Mouse (Mus musculus) heart, embryonic 12.5 days (tissue): Measurements from ENCODE around the gene Parpbp. TPM values are rescaled to one million over a fixed set of nuclear protein-coding genes. Genes with fewer than 3 reads are reported as not detected.

ENCODE experiments used
- ATAC-seq: fragments of 200-750 bp; cut with Nextera tagmentation; 2 replicates; pipeline ENCODE4 v1.8.0; 2017; ENCODE audit warnings: moderate TSS enrichment, moderate library complexity; ENCODE audit not compliant: insufficient number of reproducible peaks, low FRiP score
- H3K27ac ChIP-seq: fragments of 300-500 bp; sonication (generic); 2 replicates; pipeline ENCODE4 v1.5.1; 2016; ENCODE audit warnings: mild to moderate bottlenecking, moderate library complexity; ENCODE audit not compliant: poor library complexity, severe bottlenecking
- H3K27me3 ChIP-seq: fragments of 300-500 bp; sonication (generic); replicated peaks from 2 replicates; pipeline ENCODE4 v1.6.1; 2016; ENCODE audit warnings: mild to moderate bottlenecking, moderate library complexity
- H3K36me3 ChIP-seq: fragments of 300-500 bp; sonication (generic); 2 replicates; pipeline ENCODE4 v1.6.1; 2016; ENCODE audit warnings: mild to moderate bottlenecking, moderate library complexity
- H3K4me1 ChIP-seq: fragments of 300-500 bp; sonication (generic); replicated peaks from 2 replicates; pipeline ENCODE4 v1.6.1; 2016; ENCODE audit warnings: mild to moderate bottlenecking
- H3K4me2 ChIP-seq: fragments of 300-500 bp; sonication (generic); 2 replicates; pipeline ENCODE4 v1.6.1; 2016; ENCODE audit warnings: mild to moderate bottlenecking, moderate library complexity
- H3K4me3 ChIP-seq: fragments of 300-500 bp; sonication (generic); 2 replicates; pipeline ENCODE4 v1.5.1; 2016; ENCODE audit warnings: mild to moderate bottlenecking
- H3K9ac ChIP-seq: fragments of 300-500 bp; sonication (generic); 2 replicates; pipeline ENCODE4 v1.6.1; 2016; ENCODE audit warnings: mild to moderate bottlenecking, moderate library complexity
- H3K9me3 ChIP-seq: fragments of 300-500 bp; sonication (generic); replicated peaks from 2 replicates; pipeline ENCODE4 v1.6.1; 2016; ENCODE audit warnings: mild to moderate bottlenecking, moderate library complexity
- WGBS: fragments of 180-500 bp; shearing (Covaris S2); methylation state at CpG from one replicate; pipeline ENCODE4 v1.1.7; 2016; 5-methylcytosine and 5-hydroxymethylcytosine counted together
- polyA plus RNA-seq: library from polyadenylated mRNA; unstranded; fragments of >200 nt; fragmentation: Nextera tagmentation; extraction: Ambion mirVana; gene quantifications from 2 replicates; pipeline ENCODE4 v1.2.1, GENCODE M21; 2016

Gene Parpbp
- polyA plus RNA-seq, 1 experiment from 2014 or later = 14.1 TPM

DNA sequence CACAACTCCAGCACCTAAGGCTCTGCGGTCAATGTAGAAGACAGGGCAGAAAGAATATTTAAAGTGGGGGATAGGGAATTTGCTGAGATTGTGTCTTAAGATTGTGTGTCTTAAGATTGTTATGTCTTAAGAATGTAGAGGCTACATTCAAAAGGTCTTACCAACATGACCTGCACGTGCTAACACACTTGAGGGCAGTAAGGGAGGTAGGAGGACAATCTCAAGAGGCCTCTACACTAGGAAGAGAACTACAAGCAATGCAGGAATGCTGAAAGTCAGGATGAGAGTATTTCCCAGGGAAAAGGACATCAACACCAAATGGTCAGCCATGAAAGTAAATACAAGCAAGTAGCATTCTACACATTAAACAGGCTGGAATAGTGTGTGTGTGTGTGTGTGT lies 40.6 kb downstream of the Parpbp start:
- ATAC-seq = no peak
- WGBS = 95% methylated on average over 2 of the region's 2 CpGs
- Histone ChIP-seq H3K4me1 (no peaks in the 10 kb centered on the region), H3K9me3 (no peaks in the 10 kb centered on the region), H3K4me2 (no peak overlapping the region), H3K27me3 (no peaks in the 10 kb centered on the region), H3K9ac (no peak overlapping the region), H3K4me3 (no peak overlapping the region), H3K36me3 (peaks cover 9% of the 10 kb centered on the region), H3K27ac (no peak overlapping the region)

DNA sequence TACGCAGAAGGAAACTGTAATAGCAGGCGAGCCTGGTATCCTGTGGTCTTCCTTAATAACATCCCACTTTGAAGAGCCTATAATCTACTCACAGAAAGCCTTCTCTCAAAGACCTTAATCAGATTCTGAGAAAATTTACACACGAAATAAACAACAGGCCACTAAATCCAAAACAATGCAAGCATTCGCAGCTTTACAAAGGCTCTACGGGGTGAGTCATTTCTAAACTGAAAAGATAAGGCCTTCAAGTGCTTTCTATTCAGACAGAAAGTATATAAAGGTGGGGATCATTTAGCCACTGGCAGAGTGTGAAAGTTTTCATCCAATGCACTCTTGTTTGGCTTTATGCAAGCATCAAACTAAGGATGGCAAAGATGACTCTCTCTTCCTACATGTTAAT lies 56.0 kb downstream of the Parpbp start, which contains the start of gene Pmch:
Pmch (plus strand) TSS at position 301 of the 400 bp plus-strand sequence.
- Histone ChIP-seq H3K27me3 (no peaks in the 10 kb centered on the region), H3K9ac (no peak within 1 kb of the TSS)
- 67% methylated on average over 5 of the region's 5 CpGs for WGBS

DNA sequence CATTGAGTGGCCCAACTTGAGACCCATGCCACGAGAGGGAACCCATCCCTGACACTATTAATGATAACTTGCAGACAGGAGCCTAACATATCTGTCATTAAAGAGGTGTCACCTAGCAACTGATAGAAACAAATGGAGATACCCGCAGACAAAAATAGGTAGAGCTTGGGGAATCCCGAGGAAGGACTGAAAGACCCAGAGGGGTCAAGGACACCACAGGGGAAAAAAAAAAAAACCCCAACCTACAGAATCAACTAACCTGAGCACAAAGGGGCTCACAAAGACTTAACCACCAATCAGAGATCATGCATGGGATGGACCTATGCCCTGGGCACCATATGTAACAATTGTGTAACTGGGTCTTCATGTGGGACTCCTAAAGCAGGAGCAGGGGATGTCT lies 79.4 kb downstream of the Parpbp start:
- H3K36me3 ChIP-seq = no peaks in the 10 kb centered on the region
- H3K9ac ChIP-seq = no peak overlapping the region
- H3K4me2 ChIP-seq = no peak overlapping the region
- no peak for ATAC-seq
- no peaks in the 10 kb centered on the region for H3K27me3 ChIP-seq
- 49% methylated on average over 3 of the region's 3 CpGs for WGBS
- H3K4me1 ChIP-seq = no peaks in the 10 kb centered on the region
- H3K27ac ChIP-seq = no peak overlapping the region
- H3K9me3 ChIP-seq = no peaks in the 10 kb centered on the region
- H3K4me3 ChIP-seq = no peak overlapping the region

More for the DNA sequence above, 56.0 kb downstream of the Parpbp start, which contains the start of gene Pmch:
- H3K4me2 ChIP-seq = no peak within 1 kb of the TSS
- no peaks in the 10 kb centered on the region for H3K9me3 ChIP-seq
- H3K4me1 ChIP-seq = no peaks in the 10 kb centered on the region
- H3K36me3 ChIP-seq = peaks cover 13% of the 10 kb centered on the region; the same call in 1 of the 2 replicates
- ATAC-seq = no peak
- H3K4me3 ChIP-seq = no peak within 1 kb of the TSS
- no peak within 1 kb of the TSS for H3K27ac ChIP-seq

DNA sequence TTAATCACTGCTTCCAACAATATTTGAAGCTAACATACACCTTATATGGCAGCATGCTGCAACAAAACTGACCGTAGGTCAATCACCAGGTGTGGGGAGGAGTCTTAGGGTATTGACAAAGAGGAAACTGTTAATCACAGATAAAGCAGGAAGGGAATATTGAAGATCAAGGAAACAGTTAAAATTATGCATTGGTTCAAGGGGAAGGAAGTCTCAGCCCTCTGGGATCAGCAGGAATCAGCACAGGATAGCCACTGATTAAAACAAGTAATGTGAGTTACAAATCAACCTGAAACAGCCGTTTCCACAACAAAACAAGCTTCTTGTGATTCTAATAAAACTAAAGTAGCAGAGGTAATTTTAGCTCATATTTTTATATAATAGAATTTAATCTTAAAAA lies 81.9 kb downstream of the Parpbp start:
- no peaks in the 10 kb centered on the region for H3K9me3 ChIP-seq
- ATAC-seq = no peak
- no peak overlapping the region for H3K4me2 ChIP-seq
- H3K36me3 ChIP-seq = no peaks in the 10 kb centered on the region
- 50% methylated on average over 2 of the region's 2 CpGs for WGBS
- no peak overlapping the region for H3K27ac ChIP-seq
- H3K4me1 ChIP-seq = no peaks in the 10 kb centered on the region
- no peak overlapping the region for H3K4me3 ChIP-seq
- H3K9ac ChIP-seq = no peak overlapping the region
- H3K27me3 ChIP-seq = no peaks in the 10 kb centered on the region

DNA sequence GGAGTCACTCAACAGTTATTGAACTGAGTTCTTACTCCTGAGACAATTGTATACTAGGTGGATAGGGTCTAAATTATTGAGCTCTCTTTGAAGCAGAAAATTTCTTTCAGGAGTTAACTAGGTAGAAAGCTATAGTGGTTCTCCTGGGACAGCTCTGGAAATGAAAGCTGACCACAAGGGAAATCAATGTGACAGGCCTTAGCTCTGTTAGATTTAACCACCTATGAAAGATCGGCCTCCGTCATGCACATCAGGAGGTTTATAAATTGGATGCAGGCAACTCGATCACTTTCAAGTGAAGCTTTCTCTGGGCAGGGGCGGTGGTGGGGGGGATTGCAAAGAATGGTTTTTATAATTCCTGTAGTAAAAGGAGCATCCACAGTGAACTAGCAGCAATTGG lies 83.3 kb downstream of the Parpbp start:
- Histone ChIP-seq H3K4me2 (no peak overlapping the region), H3K9ac (no peak overlapping the region)
- no peak for ATAC-seq

DNA sequence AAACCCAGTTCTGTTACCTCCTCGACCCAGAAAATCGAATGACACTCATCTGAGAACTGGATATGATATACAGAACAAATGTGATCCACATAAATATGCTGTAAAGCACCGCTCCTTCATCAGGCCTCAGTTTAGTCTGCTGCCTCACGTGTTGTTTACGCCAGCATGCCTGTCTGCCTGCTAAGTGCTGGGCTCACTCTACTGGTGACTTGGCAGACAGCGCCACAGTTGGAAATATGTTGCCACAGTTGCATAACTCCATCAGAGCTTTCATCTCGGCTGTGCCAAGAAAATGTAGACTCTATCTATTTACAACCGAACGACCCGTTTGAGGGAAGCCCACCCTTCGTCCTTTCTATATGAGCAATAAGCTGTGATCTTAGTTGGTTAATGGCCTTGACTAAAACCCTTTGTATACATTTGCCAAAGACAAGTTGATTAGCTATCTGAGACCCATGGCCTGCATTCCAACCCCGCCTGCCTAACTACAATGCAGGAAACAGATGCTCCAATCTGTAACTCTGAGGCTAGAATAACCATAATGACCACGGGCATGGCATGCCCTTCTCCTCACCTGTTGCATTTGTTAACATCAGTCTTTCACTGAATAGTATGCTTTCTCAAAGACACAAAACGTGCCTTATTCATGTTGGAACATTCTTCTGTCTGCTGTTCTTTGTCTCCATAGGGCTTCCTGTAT lies 89.6 kb downstream of the Parpbp start:
- no peaks in the 10 kb centered on the region for H3K27me3 ChIP-seq
- no peak overlapping the region for H3K4me2 ChIP-seq
- ATAC-seq = no peak
- H3K9ac ChIP-seq = no peak overlapping the region
- no peak overlapping the region for H3K4me3 ChIP-seq
- 75% methylated on average over 14 of the region's 14 CpGs for WGBS
- H3K27ac ChIP-seq = no peak overlapping the region
- H3K36me3 ChIP-seq = no peaks in the 10 kb centered on the region
- no peaks in the 10 kb centered on the region for H3K4me1 ChIP-seq
- no peaks in the 10 kb centered on the region for H3K9me3 ChIP-seq

More for the DNA sequence above, 83.3 kb downstream of the Parpbp start:
- H3K4me1 ChIP-seq = no peaks in the 10 kb centered on the region
- WGBS = 84% methylated on average over 4 of the region's 4 CpGs
- no peak overlapping the region for H3K27ac ChIP-seq
- no peaks in the 10 kb centered on the region for H3K9me3 ChIP-seq
- H3K36me3 ChIP-seq = no peaks in the 10 kb centered on the region
- no peaks in the 10 kb centered on the region for H3K27me3 ChIP-seq
- no peak overlapping the region for H3K4me3 ChIP-seq

DNA sequence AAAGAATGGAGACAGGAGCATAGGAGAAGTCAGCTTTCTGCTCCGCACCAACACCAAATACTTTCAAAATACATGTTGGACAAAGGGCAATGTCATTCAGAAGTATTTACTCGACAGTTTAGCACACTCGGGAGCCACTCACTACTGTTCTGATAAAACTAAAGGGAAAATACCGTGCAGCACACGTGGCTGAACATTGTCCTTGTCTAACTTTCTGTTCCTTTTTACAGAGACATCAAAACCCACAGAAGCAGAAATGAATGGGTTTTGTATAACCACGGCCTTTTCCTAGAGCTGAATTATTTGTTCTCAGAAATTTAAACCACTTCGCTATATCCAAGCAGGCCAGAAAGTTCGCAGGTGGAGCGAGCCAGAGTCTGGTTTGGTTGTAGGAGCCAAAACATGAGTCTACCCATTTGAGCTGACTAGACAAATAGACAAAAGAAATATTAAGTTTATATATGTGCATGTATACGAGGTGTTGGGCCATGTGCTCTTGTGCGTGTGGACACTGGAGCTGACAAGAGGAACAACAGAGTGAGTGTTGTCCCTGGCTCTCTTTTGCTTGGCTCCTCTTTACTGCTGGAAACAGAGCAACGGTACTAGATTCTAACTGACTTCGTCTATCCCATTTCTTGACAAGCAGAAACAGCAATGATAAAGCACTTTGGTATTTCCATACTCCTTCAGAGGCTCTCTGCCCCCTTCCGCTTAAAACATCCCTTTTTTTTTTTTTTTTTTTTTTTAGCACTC lies 92.3 kb downstream of the Parpbp start:
- no peaks in the 10 kb centered on the region for H3K4me1 ChIP-seq
- H3K27me3 ChIP-seq = no peaks in the 10 kb centered on the region
- ATAC-seq = no peak
- no peaks in the 10 kb centered on the region for H3K36me3 ChIP-seq
- H3K9me3 ChIP-seq = no peaks in the 10 kb centered on the region
- H3K27ac ChIP-seq = no peak overlapping the region
- no peak overlapping the region for H3K4me2 ChIP-seq
- 69% methylated on average over 14 of the region's 14 CpGs for WGBS
- H3K4me3 ChIP-seq = no peak overlapping the region
- H3K9ac ChIP-seq = no peak overlapping the region

DNA sequence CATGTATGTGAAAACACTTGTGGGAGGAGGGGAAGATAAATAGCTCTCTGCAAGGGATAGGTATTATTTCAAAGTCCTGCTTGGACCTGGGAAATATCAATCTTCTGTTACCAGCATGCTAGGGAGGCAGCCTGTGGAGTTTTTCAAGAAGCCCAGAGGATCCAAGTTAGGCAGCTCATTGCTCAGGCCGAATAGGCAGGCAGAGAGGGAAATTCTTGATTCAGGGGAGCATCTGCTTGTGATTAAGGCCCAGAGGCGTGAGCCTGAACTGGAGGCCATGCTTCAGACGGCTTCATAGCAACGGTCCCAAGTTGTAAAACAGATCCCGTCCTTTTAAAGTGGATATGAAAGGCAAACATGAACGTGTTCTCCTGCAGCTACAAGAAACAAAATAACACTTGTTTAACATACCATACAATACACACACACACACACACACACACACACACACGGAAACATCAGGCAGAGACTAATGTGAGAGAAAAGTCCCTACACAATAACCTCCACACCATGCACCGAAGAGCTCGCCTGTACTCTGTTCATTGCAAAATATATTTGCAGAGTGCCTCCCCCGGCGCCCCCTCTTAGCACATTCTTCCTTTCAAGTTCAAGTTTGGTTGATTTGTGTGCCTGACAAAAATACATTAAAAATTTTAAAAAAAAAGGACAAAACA lies 100.5 kb downstream of the Parpbp start:
- Histone ChIP-seq H3K4me2 (no peak overlapping the region), H3K9ac (no peak overlapping the region), H3K9me3 (no peaks in the 10 kb centered on the region), H3K27me3 (no peaks in the 10 kb centered on the region), H3K36me3 (no peaks in the 10 kb centered on the region), H3K4me1 (no peaks in the 10 kb centered on the region), H3K27ac (no peak overlapping the region), H3K4me3 (no peak overlapping the region)
- 58% methylated on average over 11 of the region's 11 CpGs for WGBS
- no peak for ATAC-seq

DNA sequence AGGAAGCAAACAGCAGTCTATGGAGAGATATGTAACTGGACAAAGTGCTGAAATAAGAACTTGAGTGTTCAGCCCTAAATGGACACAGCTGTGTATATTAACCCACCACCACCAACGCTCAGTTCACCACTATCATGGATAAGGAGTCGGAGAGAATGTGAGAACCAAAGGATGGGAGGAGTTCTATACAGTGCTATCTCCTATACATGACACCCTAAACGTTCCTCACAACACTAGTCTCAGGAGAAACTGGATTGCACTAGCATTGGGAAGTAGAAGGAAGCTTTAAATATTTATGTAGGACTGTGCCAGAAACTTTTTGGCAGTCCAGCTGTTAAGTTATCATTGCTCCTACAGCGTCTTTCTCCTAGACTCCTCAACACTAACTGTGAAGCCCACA lies 102.4 kb downstream of the Parpbp start:
- H3K4me3 ChIP-seq = no peak overlapping the region
- H3K27me3 ChIP-seq = no peaks in the 10 kb centered on the region
- H3K4me2 ChIP-seq = no peak overlapping the region
- 68% methylated on average over 4 of the region's 4 CpGs for WGBS
- no peak overlapping the region for H3K9ac ChIP-seq
- no peak for ATAC-seq
- no peaks in the 10 kb centered on the region for H3K36me3 ChIP-seq
- H3K27ac ChIP-seq = no peak overlapping the region
- no peaks in the 10 kb centered on the region for H3K4me1 ChIP-seq
- no peaks in the 10 kb centered on the region for H3K9me3 ChIP-seq
